Mouse (Mus musculus): ENCODE data around the gene Ccdc96. TPM values are rescaled to one million over a fixed set of nuclear protein-coding genes. Genes with fewer than 3 reads are reported as not detected.

Gene Ccdc96
- 0.14 and 0.24 TPM in 2 replicates for polyA plus RNA-seq (2015; fragmentation: Nextera tagmentation; extraction: Ambion mirVana)

DNA sequence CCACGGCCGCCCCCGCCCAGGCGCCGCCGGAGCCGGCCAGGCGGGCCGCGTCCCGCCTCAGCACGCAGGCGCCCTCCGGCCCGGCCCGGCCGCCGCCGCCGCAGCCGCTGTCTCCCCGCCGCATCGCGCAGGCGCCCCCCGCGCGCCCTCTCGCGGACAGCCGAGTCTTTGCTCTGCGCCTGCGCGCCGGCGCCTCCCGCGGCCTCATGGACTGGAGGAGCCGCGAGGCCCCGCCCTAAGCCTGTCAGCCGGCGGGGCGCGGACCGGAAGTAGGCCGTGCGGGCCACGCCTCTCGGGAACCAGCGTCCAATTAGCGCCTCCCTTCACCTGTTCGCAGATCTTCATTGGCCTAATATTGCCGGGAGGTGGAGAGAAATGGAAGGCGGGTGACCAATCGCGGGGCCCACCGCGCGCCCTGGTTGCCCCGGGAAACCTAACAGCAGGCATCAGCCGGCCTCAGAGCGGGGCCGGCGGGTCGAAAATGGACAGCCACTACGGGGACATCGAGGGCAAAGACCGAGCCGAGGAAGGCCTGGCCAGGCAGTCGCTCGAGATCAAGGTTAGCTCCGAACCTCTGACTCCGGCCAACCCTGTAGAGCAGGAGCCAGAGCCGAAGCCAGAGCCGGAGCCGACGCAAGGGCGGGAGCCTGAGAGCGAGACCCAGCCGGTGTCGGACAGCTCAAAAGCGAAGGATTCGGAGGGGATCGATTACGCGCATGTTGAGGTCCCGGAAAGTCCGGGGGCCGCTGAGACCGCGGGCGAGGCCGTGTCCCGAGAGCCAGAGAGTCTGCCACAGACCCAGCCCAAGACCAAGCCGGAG lies at the start of gene Ccdc96, which contains the start of gene Tada2b:
Ccdc96 (plus strand) TSS at position 418 of the 820 bp plus-strand sequence.
Tada2b (minus strand) TSS at position 115 of the 820 bp plus-strand sequence.

DNA sequence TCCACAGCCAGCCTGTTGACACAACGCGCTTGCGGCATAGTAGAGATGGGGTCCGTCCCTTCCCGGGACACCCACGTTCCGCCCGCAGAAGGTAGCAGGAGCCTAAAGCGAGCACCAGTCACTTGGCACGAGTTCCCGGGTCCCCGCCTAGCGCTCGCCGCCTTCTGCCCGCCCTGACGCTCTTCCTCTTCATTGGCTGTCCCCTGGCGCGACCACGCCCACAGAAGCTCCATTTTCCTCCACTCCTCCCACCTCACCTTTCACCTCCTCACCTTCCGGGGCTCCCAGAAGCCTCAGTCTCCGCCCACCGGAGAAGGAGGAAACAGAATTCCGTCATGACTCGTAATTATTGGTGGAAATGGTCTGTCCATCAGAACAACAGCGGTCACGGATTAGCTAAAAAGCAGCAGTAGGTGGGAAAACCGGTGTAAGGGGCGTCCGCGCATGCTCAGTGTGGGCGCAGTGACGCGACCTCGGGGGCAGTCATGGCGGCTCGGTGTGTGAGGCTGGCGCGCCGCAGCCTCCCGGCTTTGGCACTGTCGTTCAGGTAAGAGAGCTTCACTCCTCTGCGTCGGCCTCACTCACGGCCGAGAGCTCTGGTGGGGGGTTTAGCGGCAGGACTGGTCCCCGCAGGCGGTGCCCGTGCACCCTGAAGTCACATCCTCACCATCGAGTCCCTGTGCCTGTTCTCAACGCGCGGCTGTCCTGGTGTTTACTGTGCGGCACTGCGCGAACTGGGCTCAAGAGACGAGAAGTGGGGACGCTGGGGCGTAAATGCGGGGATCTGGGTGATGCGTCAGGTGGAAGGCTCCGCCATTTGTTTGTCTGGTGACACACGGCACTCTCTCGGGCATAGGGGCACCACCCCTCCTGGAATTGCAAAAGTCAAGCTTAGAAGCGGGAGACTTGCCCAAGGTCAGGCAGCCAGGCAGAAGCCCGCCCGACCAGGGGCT lies 19.4 kb upstream of the Ccdc96 start, which contains the start of gene Grpel1:
Grpel1 (plus strand) TSS at position 290 of the 953 bp plus-strand sequence.

Other genes starting within 250 kb of the Ccdc96 start
- gene Sorcs2, start 86.4 kb upstream of the Ccdc96 start, polyA plus RNA-seq (2015; fragmentation: Nextera tagmentation; extraction: Ambion mirVana): 6.3 and 7.0 TPM in 2 replicates
- gene Grpel1, start 19.6 kb upstream of the Ccdc96 start, polyA plus RNA-seq (2015; fragmentation: Nextera tagmentation; extraction: Ambion mirVana): 41.0 and 43.2 TPM in 2 replicates
- gene Tada2b, start 303 bp upstream of the Ccdc96 start, polyA plus RNA-seq (2015; fragmentation: Nextera tagmentation; extraction: Ambion mirVana): 1.2 and 2.0 TPM in 2 replicates
- gene Tbc1d14, start 108.7 kb downstream of the Ccdc96 start, polyA plus RNA-seq (2015; fragmentation: Nextera tagmentation; extraction: Ambion mirVana): 10.1 and 10.4 TPM in 2 replicates
- gene D5Ertd579e, start 211.4 kb downstream of the Ccdc96 start, polyA plus RNA-seq (2015; fragmentation: Nextera tagmentation; extraction: Ambion mirVana): 16.4 and 18.6 TPM in 2 replicates